Mouse (Mus musculus): ENCODE measurements at regions not wholly inside any gene's neighbourhood (a gene's known extent, or its start where the extent isn't known, plus 50 kb on each side); places are given as distances from the start of the nearest gene placed in this dataset.

- peak; percentile 26 for DNase-seq
Observed at GRCm38 (mm10) chr16:29996139-29997069, 67.8 kb upstream of the Hes1 start.

GRCm38 (mm10) chr16:30000166-30000565 lies 64.0 kb upstream of the Hes1 start:
- no peak for DNase-seq

GRCm38 (mm10) chr16:30005124-30005523 lies 59.1 kb upstream of the Hes1 start:
- DNase-seq, result no peak

GRCm38 (mm10) chr16:30006826-30007225 lies 57.4 kb upstream of the Hes1 start:
- DNase-seq, result no peak

- peak; percentile 81 for DNase-seq
Observed at GRCm38 (mm10) chr16:30008451-30009357, 55.5 kb upstream of the Hes1 start.

GRCm38 (mm10) chr16:30009521-30010186 lies 54.5 kb upstream of the Hes1 start:
- DNase-seq, result no peak

GRCm38 (mm10) chr16:30013123-30013522 lies 51.1 kb upstream of the Hes1 start:
- no peak for DNase-seq

- DNase-seq, result no peak
Observed at GRCm38 (mm10) chr16:30013943-30014342, 50.2 kb upstream of the Hes1 start.
